Mouse (Mus musculus) megakaryocyte, embryonic 14.5 days (primary cell): ENCODE results near the gene Prmt9.

ENCODE experiments used
- FLI1 ChIP-seq: IDR thresholded peaks from 2 replicates; pipeline ENCODE4 v1.6.1; 2012; ENCODE audit warnings: low read length, inconsistent platforms, mixed read lengths
- GATA1 ChIP-seq: IDR thresholded peaks from 3 replicates; pipeline ENCODE4 v1.6.1; 2012; ENCODE audit warnings: mixed read lengths, low read length, inconsistent platforms, borderline replicate concordance

DNA sequence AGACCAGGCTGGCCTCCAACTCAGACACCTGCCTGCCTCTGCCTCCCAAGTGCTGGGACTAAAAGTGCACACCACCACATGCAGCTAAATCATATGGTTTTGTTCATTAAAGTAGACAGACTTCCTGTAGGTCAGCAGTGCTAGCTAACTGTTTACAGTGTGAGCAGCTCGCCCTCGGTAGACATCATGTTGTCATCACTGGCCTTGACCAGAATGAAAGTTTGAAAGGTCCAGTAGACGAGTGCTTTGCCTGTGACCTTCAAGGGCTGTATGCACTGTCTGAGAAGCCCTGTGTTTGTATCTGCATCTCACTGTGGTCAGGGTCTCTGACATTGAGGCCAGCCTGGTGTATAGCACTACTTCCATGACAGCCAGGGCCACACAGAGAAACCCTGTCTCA, 12.2 kb downstream of the Prmt9 start:
- TF ChIP-seq GATA1 = no peak
- TF ChIP-seq FLI1 = no peak
